Comparison of ENCODE assay signal across 12 mouse cellular contexts in the genomic region with DNA sequence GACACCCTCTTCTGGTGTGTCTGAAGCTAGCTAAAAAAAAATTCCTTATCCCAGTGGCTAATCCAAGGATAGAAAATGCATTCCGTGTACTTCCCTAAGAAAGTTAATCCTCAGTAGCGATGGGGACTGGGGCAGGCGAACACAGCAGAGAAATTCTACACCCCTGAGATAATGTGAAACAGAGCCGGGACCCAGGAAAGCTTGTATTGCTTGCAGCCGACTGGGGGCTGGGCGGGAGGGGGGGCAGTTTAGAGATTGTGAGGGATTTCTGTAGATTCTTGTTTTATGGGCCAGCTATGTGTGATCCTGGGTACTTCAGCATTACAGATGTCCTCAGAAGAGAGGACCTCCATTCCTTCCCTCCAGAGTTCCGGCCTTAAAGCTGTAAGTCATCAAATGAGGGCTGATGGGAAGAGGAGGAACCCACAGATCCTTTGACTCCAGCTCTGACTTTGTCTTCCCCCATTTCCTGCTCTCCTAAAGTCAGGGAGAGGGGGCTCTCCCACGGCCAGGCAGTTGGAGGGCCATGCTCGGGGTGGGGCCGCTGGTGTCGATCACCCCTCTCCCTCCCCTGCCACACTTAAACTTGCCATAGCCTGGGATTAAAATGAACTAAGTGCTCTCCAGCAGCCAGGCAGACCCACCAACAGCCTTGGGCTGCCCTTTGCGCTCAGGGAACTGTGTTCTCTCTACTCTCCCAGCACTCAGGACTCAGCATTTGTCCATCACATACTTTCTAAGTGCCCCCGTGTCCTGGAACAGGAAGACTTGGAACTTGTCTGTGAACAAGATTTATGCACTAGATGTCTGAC. TPM values are rescaled to one million over a fixed set of nuclear protein-coding genes. Genes with fewer than 3 reads are reported as not detected.
DNase-seq lines count a peak whose midpoint lies in the region; ATAC-seq and TF ChIP-seq lines count a peak whose summit lies in the region.
"Had no signal": no experiment of that assay in that cellular context is flagged by ENCODE, and none has a peak within 500 bp of the region (broad histone marks: within the 10 kb centered on the region; RNA-seq: fewer than 3 reads in every experiment).

No protein-coding gene starts in this region.

- H3K9ac ChIP-seq in kidney, embryonic 14.5 days (ENCODE audit: low read depth, low read length): no peak overlapping the region
- peak overlapping the region; percentile 21; the same call in 1 of the 2 replicates for H3K9ac ChIP-seq in limb, embryonic 14.5 days (ENCODE audit: low read depth, low read length, severe bottlenecking)

- WGBS in kidney, embryonic 14.5 days: 13% methylated on average over 13 of the region's 13 CpGs
- WGBS in limb, embryonic 14.5 days: 18% methylated on average over 13 of the region's 13 CpGs

- no peak overlapping the region for H3K4me2 ChIP-seq in kidney, embryonic 14.5 days (replicated peaks; ENCODE audit: low read depth, low read length)
- H3K4me2 ChIP-seq in limb, embryonic 14.5 days (replicated peaks; ENCODE audit: low read depth, low read length, severe bottlenecking): no peak overlapping the region; the same call in 1 of the 2 replicates

- H3K36me3 ChIP-seq in kidney, embryonic 14.5 days (ENCODE audit: control insufficient read depth, insufficient read depth, low read length): no peaks in the 10 kb centered on the region
- no peaks in the 10 kb centered on the region for H3K36me3 ChIP-seq in limb, embryonic 14.5 days (ENCODE audit: control insufficient read depth, insufficient read depth, low read length)

- ATAC-seq in kidney, embryonic 14.5 days (ENCODE audit: low FRiP score, low TSS enrichment): peak; percentile 44
- peak; percentile 60; the same call in 1 of the 2 replicates for ATAC-seq in limb, embryonic 14.5 days (ENCODE audit: low FRiP score, low read depth)
- ATAC-seq: forebrain, embryonic 16.5 days had no signal

- H3K9me3 ChIP-seq in kidney, embryonic 14.5 days (ENCODE audit: control insufficient read depth, low read length): no peaks in the 10 kb centered on the region
- no peaks in the 10 kb centered on the region for H3K9me3 ChIP-seq in limb, embryonic 14.5 days (ENCODE audit: control insufficient read depth, low read length)
- H3K9me3 ChIP-seq: G1E had no signal

- TF ChIP-seq POLR2A in limb, embryonic 14.5 days (IDR thresholded peaks at IDR 0.05; ENCODE audit: borderline replicate concordance, extremely low read depth, insufficient read depth, insufficient read length): no peak

- no peak overlapping the region for H3K4me3 ChIP-seq in kidney, embryonic 14.5 days (ENCODE audit: low read length)
- H3K4me3 ChIP-seq in limb, embryonic 14.5 days (replicated peaks; ENCODE audit: low read length): no peak overlapping the region

- DNase-seq in embryo, embryonic 10 days (ENCODE audit: low spot score): peak; percentile 49
- no peak for DNase-seq in embryo, embryonic 9.5 days (ENCODE audit: extremely low spot score)
- DNase-seq in kidney, postnatal 36 days: no peak
- DNase-seq in embryo, embryonic 10.5 days (ENCODE audit: low spot score): peak; percentile 64
- DNase-seq in limb, embryonic 14.5 days (ENCODE audit: low spot score): peak; percentile 59
- no peak for DNase-seq in adrenal gland, adult 18-20 months (ENCODE audit: low spot score in 2 of 2)
- no peak for DNase-seq in spleen, postnatal 4 days (ENCODE audit: low spot score in 2 of 2)
- DNase-seq: cerebellum, adult 11-12 months; lung, postnatal 14 days had no signal

- no peaks in the 10 kb centered on the region for H3K27me3 ChIP-seq in kidney, embryonic 14.5 days (ENCODE audit: control insufficient read depth, insufficient read depth, low read length)
- no peaks in the 10 kb centered on the region for H3K27me3 ChIP-seq in limb, embryonic 14.5 days (ENCODE audit: control insufficient read depth, insufficient read depth, low read length)

- peak overlapping the region; percentile 88 for H3K27ac ChIP-seq in kidney, embryonic 14.5 days (ENCODE audit: low read depth, low read length)
- peak overlapping the region; percentile 93 for H3K27ac ChIP-seq in limb, embryonic 14.5 days (replicated peaks; ENCODE audit: low read depth, low read length)

- peaks cover 52% of the 10 kb centered on the region for H3K4me1 ChIP-seq in kidney, embryonic 14.5 days (ENCODE audit: control insufficient read depth, insufficient read depth, low read length)
- H3K4me1 ChIP-seq in limb, embryonic 14.5 days (ENCODE audit: control insufficient read depth, insufficient read depth, low read length): peaks cover 71% of the 10 kb centered on the region

RNA-seq across cellular contexts. Expression of a gene that starts 27.7 kb away (rescaled TPM):
- polyA plus RNA-seq in kidney, embryonic 14.5 days (2014; fragmentation: Nextera tagmentation; extraction: Ambion mirVana): 25.5 and 26.3 TPM in 2 replicates
- 130 and 180 TPM in 2 replicates for polyA plus RNA-seq in limb, embryonic 14.5 days (2012; rRNA removed)
- polyA plus RNA-seq in limb, embryonic 14.5 days (2014; fragmentation: Nextera tagmentation; extraction: Ambion mirVana): 73.0 and 84.1 TPM in 2 replicates
- 10 to 100 TPM; 11.8 to 22.2 TPM for total RNA-seq in adrenal gland, adult 18-20 months (2021)

RNA-seq across cellular contexts. Expression of a gene that starts 59.8 kb away (rescaled TPM):
- 25.6 and 29.1 TPM in 2 replicates for polyA plus RNA-seq in kidney, embryonic 14.5 days (2014; fragmentation: Nextera tagmentation; extraction: Ambion mirVana)
- polyA plus RNA-seq in limb, embryonic 14.5 days (2012; rRNA removed): 20.1 and 25.9 TPM in 2 replicates
- polyA plus RNA-seq in limb, embryonic 14.5 days (2014; fragmentation: Nextera tagmentation; extraction: Ambion mirVana): 17.4 and 20.2 TPM in 2 replicates
- 1 to 10 TPM; 3.2 to 4.3 TPM for total RNA-seq in adrenal gland, adult 18-20 months (2021)

Comparison
In these comparisons a context has a peak if more than half of its experiments do, and no peak if none do; other contexts are left out.
1. DNase-seq: peak in embryo, embryonic 10 days (single experiment), embryo, embryonic 10.5 days (single experiment) and limb, embryonic 14.5 days (single experiment); none in embryo, embryonic 9.5 days (single experiment), kidney, postnatal 36 days (0 of 2), adrenal gland, adult 18-20 months (0 of 2) and spleen, postnatal 4 days (0 of 2).